Mouse (Mus musculus) right cerebral cortex, postnatal 4 days (tissue): ENCODE data around the gene Olfr49.

Experiments used
- DNase-seq: peaks from one replicate; pipeline ENCODE4 v3.0.0-alpha.2; 2022

Gene Olfr49

DNA sequence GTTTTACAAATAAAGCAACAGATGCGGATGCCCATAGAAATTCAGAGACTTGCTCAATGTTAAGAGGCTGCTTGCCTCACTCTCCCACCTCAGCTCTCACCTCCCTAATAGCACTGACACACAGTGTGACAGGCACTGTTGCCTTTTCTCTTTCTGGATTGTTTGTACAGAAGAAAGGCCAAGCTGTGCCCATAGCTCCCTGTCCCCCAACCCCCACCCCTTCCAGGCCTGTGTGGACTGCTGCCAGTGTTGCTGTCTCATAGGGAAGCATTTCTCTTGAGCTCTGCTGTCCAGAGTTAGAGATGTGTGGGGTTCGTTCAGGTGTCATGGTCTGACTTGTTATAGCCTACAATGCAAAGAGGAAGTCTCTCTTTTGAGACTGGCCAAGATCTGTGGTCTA, 24.5 kb downstream of the Olfr49 start:
- no peak for DNase-seq

DNA sequence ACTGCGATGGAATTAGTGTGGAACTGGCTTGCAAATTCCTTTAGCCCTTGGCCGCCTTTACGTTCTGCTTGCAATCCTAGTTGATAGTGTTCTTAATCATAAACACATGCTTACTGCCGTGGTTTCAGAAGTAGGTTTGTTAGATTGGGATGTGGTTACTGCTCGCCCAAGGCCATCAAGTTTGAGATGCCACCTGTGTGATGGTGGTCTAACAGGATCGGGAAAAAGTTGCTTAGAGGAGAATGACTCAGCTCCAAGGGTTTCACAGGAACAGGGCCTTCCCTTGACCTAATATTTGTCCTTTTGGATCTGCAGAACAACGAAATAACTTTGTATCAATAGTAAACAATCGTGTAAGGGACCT, 25.0 kb downstream of the Olfr49 start:
- no peak for DNase-seq

DNA sequence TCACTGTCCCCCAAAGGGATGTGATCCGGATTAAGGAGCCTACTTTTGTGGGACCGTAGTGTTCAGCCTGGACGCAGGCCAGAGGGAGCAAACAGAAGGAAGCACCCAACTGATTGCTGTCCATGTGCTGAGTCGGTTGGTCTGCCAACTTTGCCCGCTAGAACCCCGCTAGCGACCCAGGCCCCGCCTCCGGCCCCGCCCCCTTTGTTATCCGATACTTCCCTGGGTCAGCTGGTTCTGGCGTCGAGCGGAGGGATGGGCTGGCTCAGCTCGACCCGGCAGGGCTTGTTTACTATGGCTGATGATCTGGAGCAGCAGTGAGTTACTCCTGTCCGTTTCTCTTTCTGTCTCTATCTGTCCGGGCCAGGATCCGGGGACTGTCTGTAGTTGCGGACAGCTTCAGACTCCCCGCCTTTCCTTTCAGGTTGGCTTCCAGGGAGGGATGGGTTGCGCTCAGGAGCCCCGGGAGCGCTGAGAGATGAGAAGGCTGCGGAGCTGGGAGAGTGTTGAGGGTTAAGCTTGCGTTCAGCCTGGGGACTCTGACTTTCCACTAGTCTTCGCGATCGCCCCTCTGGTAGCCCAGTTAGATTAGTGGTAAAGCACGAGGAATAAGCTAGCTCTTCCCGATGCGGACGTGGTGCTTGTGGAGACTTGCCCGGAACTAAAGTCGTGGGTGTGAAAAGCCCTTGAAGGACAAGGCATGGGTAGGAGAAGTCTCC, 25.6 kb downstream of the Olfr49 start:
- DNase-seq, result peak; percentile 80

DNA sequence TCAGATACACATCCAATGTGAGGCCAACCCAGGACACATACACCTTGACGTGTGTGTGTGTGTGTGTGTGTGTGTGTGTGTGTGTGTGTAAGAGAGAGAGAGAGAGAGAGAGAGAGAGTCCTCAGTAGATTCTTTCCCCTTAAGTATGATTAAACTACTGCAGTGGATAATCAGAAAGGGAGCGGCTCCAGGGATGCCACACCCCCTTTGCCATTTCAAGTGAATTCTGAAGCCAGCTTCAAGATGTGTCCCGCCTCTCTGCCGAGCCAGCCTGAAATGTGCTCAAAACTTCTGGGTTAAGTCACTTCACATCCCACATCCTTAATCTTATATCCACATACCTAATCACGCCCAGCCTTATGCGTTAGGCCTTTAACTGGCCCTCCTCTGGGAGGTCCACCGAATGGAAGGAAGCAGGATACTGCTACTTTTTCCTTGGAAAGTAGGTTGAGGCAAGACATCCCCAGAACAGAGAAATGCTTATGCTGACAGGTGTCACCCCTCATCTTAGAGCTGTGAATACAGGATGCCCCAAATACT, 26.5 kb downstream of the Olfr49 start:
- DNase-seq, result no peak

DNA sequence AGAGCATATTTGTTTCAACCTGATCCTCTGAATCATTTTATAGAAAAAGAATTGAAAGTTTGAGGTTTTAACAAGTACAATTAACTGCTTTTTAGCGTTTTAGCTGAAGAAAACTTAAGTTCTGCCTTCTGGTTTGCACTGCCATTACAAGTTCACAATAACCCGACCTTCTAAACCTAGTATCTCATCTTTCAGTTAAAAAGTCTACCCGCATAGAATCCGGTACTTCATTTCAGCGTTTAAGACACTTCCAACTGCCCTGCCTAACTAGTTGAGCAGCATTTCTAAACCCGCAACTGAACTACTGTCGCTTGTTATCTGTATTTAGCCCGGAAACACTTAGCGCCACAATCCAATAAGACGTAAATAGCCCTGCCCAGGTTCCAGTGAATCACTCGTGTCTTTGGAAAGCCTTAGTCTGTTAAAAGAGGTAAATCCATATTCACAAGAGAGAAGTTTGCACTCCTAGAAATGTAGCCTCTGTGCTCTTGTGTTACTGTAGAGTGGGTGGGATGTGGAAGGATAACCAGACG, 30.0 kb downstream of the Olfr49 start:
- DNase-seq, result no peak

DNA sequence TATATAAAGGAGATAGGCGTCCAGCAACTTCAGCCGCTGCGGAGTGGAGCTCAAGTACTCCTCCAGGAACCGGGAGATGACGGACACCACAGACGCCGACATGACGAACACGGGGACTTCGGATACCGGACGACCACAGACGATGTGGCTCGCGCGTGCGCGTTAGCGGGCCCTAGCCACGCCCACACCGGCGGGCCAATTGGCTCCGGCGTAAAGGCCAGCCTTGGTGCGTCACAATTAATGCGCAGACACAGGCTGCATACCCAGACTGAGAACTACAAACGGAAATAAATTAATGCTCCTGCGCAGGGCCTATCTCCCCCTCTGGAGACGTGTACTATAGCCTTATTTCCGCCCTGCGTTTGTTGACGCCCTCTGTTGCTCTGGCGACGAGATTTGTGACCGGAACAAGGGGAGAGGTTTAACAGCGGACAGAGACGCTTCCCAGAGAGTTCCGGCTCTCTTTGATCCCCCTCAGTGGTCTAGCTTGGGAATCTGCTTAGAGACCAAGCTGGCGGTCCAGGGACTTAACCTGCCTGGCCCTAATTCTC, 30.9 kb downstream of the Olfr49 start, which contains the start of the genes Dad1 and Abhd4:
Gene Dad1, minus strand, starts transcription at position 364 of the 551 bp plus-strand sequence.
Gene Abhd4, plus strand, starts transcription at position 448 of the 551 bp plus-strand sequence.
- peak; percentile 96 for DNase-seq

DNA sequence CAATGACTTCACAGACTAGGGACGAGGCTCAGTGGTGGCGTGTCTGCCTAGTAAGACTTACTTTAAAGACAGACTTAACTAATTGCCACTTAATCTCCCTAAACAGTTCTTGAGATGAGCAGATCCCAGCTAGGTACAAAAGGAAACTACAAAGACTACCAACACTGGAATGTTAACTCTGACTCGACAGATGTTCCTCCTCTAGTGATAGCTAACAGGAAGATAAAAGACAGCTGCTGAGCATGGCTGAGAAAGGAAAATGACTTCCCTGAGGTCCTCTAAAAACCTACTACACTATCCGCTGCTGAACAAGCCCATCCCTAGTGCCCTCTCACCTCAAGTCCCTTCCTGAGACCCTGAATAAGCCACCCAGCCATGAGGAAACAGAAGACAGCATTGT, 34.6 kb downstream of the Olfr49 start:
- no peak for DNase-seq

DNA sequence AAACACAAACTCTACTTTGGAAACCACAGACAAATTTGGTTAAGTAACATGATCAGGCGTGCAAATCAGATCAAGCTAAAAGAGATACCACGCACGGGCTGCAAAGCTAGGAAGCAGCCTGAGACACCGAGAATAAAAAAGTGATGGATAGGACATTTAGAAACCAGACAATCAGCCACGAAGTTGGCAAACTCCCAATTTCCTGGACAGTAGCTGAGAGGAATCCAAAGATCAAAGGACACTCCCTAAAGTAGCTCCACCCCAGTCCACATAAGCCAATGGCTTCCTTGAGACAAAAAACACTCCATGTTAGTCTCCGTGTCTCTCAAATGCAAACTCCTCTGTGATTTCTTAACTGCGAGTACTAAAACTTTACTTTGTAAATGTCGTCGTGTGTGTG, 35.4 kb downstream of the Olfr49 start:
- DNase-seq, result no peak

DNA sequence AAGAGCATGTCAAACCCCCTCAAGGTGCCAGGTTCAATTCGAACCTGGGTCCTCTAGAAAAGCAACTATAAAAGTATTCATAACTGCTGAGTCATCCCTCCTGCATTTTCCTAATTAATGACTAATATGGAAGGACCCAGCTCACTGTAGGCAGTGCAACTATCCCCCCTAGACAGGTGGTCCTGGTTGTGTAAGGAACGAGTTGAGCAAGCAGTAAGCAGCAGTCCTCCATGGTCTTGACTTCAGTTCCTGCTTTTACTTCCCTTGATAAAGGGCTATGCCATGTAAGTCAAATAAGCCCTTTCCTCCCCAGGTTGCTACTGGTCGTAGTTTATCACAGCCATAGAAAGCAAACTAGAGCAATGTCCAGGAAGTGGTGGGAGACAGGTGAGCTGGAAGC, 38.5 kb downstream of the Olfr49 start:
- DNase-seq, result no peak

DNA sequence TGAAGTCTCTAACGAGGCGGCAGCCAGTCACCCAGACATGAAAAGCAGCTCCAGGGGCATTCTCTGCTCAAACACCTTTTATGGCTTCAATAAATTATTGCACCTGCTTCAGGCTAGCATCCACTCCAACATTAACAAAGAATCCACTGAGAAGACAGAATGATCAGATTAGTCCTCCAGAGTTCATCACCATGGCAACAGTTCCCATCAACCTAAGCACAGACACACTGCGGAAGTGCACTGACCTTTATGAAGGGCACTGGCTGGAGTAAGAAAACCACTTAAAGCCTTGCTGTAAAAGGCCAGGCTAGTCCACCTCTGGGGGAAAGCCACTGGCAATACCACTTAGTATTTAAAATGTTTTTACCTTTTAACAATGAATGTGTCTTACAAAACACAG, 40.6 kb downstream of the Olfr49 start:
- DNase-seq, result no peak

DNA sequence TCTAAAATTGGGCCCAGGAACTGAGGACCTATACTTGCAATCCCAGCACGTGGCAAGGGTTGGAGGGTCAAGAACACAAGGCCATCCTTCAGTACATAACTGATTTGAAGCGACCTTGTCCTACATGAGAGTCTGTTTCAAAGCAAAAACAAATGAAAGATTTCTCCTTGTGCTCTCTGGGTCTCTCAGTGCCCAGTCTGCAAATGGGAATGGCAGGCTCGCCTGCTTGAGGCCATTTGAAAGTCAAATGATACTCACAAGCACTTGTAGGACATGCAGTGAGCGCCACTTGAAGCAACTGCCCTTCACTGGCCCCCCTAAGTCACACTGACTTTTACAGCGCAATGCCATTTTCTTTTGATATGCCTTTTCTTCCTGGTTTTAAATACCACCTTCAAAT, 44.2 kb downstream of the Olfr49 start:
- DNase-seq, result no peak

DNA sequence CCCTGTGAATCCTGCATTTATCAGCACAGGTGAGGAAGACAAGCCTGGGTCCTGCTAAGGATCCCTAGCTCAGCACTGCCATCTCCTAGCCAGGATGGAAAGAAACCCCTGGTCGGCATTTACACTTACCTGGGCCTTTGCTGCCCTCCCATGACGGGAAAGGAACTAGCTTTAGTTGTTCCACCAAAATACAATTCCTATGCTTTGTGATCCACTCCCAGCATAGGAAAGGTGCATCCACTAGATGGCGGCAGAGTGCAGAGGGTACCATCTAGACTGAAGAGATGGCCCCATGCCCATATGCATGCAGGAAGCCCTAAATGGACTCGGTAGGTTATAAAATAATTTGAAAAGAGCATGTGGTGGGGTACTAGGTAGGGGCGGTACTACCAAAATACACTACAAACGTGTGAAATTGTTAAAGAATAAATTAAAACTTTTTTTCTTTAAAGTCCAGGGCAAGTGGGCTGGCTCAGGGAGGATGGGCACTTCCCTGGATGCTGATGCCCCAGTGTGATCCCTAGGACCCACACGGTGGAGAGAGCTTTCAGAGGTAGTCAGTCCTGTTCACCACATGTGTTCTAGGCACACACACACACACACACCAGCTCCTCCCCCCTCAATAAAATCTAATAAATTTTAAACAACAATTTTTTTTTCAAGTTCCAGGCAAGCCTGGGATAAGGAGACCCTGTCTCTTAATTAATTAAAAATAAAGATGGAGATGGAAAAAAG, 45.6 kb downstream of the Olfr49 start:
- peak; percentile 84 for DNase-seq

DNA sequence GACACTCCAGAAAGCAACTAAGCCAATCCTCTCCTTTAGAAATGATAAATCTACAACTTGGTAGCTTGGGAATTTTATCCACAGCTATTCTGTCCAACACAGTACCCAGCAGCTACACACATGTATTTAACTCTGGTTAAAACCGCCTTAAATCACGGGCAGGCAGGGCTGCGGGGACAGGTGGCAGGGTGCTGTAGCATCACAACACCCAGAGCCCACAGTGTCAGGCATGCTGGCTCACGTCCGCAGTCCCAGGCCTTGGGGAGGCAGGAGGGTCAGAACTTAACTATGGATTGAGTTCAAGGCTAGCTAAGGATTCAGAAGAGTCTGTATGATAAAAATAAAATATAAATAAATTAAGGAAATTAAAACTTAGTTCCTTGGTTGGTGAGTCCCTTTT, 47.9 kb downstream of the Olfr49 start:
- DNase-seq, result no peak

DNA sequence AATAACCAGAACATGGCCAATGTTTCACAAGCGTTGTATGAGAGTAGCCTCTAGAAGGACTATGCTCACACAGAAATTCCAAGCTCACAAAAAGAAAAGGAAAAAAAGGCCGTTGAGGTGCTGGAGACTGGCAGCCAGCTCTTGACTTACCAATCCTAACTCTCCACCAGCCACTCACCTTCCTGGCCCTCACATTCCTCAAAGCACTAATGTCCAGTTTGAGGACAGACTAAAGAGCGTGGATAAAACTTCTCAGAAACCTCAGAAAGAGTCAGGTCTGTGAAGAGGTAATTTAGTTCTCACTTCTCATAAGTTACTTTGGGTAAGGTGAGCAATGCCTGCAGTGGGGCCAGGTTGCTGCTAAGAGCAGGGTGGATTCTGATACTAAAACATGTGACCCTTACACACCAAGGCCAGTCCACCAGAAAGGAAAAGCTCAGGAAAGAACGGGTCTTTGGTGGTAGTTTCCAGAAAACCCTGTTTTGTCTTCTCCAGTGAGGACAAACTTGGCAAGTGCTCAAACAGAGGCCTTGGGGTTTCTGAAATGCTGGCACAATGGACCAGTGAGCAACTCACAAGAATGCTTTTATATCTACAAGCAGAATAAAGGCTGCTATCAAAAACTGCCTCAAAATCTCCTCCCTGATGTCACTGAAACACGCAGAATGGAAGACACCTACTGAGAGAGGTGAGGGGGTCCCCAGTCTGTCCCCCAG, 48.8 kb downstream of the Olfr49 start:
- no peak for DNase-seq

DNA sequence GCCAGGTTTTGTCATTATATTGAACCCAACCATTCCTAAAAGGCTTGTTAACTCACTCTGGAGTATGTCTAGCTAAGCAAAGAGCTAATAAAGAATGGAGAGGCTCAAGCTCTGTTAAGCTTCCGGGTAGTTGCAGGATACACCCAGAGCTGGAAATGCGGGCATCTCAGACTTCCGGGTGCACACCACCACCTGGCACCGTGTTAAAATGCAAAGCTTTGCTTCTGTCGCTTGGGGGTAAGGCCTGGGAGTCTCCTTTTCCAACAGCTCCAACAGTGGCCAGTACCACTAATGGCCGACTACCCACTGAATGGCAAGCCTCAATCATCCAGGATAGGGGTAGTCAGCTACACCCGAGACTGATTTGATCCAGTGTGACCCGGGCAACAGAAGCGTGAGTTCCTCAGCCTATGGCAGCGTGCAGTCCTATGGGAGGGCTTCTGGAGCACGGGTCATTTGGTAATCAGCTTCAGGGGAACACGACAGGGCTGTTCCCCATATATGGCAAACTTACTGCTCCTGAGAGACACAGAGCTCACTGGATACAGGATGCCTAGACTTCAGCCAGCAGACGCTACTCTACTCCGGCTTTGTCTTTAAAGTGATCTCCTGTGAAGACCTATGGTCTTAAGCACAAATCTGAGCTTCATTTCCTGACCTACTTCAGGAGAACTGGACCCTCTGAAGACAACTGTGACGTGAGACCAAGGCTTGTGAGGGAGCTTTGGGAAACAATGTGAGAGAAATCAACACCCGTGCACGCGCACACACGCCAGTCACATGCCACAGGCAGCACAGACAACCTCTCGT, 50.3 kb downstream of the Olfr49 start:
- no peak for DNase-seq

DNA sequence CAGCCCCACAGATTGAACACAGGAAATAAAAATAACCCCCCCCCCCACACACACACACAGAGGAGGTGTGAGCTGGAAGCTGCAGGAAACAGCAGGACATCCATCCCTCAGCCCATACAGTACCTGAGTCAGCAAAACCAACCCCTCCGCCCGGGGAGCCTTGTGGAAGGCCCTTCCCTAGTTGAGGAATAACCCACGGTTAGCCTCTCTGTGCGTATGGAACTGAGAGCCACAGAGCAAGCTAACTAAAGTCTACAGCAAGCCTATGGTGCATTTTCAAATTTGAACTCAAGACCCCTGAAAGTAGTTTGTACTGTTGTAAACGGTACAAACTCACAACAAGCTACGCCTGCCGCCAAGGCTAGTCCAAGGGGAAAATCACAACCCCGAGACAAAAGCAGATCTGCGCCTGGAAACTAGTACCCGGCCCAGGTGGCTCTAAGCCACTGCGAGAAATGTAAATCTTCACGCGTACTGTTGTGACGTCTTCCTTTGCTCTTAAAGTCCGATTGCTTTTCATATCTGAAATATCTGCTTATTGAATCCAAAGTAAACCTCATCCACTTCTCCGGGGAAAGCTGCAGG, 51.1 kb downstream of the Olfr49 start:
- no peak for DNase-seq

DNA sequence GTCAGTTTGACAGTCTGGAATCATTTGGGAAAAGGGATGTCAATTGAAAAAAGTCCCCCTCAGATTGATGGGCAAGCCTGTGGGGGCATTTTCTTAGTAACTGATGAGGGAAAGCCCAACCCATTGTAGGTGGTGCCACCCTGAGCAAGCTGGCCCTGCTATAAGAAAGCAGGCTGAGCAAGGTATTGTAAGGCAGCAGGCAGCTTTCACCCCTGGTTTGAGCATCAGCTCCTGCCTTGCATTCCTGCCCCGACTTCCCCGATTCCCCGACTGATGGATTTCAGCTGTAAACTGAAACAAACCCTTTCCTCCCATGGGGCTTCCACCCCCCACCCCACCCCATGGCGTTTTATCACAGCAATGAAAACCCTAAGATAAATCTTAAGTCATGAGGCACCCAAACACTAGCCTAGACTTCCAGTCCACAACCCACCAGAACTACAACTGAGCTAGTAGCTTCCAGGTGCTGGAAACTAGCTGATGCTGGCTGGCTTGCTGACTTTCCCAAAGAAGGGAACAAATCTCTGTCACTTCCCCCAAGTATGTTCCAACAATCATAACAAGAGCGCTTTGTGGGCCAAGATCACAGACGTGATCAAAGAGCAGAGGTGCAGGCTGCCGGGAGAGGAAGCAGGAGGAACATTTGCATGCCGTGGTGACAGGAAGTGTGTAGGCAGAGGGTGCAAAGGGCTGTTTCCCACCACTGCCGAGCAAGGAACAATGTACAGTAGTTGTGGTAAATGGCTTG, 51.8 kb downstream of the Olfr49 start:
- DNase-seq, result no peak

DNA sequence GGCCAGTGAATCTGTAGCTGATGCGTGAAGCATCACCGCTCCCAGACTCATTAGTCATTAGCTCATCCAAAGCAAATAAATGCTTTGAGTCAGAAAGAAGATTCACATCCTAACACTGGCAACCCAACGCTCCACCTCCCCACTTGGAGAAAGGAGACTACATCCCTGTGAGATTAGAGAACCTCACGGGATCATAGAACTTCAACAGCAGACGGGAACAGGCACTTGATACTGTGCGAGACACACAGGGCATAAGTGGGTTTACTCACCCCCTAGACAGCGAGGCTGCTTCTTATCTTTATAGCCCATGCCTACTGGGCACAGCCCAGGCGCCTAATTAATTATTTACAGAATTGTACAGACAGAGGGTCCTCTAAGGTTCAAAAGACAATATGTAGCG, 52.6 kb downstream of the Olfr49 start:
- no peak for DNase-seq

DNA sequence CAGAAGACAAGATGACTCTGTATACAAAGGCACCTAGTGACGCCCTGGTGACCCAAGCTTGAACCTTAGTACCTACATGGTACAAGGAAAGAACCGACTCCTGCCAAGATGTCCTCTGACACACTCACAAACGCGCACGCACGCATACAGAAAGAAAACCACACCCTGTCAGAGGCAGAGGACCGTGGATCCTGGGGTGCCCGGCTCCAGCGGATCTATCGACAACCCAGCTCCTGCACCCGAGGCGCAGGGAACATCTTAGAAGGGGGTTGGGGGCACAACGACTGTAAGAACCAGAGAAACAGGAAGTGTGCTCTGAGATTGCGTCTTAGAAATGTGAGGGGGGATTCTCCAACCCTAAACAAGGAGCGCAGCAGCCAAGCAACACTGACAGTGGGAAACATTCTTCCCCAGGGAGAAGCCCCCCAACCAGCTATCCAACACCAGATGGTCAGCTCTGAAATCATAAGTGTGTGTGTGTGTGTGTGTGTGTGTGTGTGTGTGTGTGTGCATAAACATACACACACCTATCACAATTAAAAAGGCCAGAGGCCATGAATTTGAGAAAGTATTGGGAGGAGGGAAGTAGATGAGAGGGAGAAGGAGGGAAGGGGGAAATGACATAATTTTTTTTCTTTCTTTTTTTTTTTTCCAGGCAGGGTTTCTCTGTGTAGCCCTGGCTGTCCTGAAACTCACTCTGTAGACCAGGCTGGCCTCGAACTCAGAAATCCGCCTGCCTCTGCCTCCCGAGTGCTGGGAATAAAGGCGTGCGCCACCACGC, 53.4 kb downstream of the Olfr49 start:
- DNase-seq, result no peak

DNA sequence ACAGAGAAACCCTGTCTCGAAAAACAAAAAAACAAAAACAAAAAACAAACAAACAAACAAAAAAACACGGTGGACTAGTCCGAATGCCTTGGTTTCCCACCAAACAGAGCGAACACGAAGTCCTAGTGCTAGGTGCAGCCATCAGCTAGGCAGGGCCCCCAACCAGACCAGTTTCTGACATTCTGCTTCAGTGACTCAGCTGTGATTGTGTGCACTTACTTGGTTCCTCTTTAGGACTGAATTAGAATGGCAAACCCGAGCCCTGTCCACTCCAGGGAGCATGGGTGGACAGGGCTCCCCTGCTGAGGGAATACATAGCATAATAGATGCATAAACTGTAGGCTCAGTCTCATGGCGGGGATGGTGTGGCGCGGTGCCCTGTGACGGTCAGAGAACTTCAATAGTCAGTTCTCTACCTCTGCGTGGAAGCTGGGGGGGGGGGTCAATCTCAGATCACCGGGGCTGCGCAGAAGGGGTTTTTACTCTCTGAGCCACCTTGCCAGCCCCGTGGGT, 54.0 kb downstream of the Olfr49 start:
- no peak for DNase-seq
